In the genomic region with DNA sequence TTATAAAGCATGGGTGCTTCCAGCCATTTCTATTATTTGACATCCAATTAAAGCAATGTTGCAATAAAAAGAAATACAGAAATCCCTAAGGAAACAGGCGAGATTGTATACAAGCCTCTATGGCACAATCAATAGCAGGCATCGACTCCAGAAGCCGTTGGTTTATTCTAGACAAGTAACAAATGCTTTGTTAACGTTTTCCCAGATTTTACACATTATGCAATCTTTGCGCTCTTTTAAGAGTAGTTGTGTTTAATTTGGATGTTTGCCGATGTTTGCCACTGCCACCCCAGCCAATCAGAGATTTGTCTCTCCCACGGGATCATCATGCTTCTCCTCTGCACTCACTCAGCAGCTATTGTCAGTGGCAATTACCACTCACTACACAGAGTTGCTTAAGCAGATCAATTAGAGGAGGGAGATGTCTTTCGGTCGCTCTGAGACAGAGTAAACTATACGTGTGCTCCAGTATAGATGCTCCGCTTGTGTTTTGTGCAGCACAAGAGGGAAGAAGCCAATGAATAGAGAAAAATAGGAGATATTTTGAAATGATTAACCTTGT, we compare ENCODE assay signal across 16 mouse cellular contexts.
DNase-seq lines count a peak whose midpoint lies in the region; ATAC-seq and TF ChIP-seq lines count a peak whose summit lies in the region.
"Had no signal": no experiment of that assay in that cellular context is flagged by ENCODE, and none has a peak within 500 bp of the region (broad histone marks: within the 10 kb centered on the region; RNA-seq: fewer than 3 reads in every experiment).

No protein-coding gene starts in this region.

- TF ChIP-seq CTCF in hindbrain, postnatal 0 days (IDR thresholded peaks at IDR 0.05; ENCODE audit: low read depth) = no peak

- no peaks in the 10 kb centered on the region for H3K27me3 ChIP-seq in hindbrain, embryonic 13.5 days
- no peaks in the 10 kb centered on the region for H3K27me3 ChIP-seq in hindbrain, embryonic 12.5 days
- H3K27me3 ChIP-seq in midbrain, embryonic 14.5 days (ENCODE audit: control insufficient read depth, insufficient read depth, low read length) = no peaks in the 10 kb centered on the region
- H3K27me3 ChIP-seq in midbrain, embryonic 10.5 days (ENCODE audit: low read depth, poor library complexity, severe bottlenecking) = no peaks in the 10 kb centered on the region
- H3K27me3 ChIP-seq in hindbrain, postnatal 0 days (ENCODE audit: insufficient read depth, low read length) = no peaks in the 10 kb centered on the region
- no peaks in the 10 kb centered on the region for H3K27me3 ChIP-seq in heart, embryonic 10.5 days (ENCODE audit: insufficient read depth, poor library complexity, severe bottlenecking)
- H3K27me3 ChIP-seq: heart, embryonic 13.5 days; lung, embryonic 15.5 days had no signal

- 68% methylated on average over 11 of the region's 11 CpGs for WGBS in hindbrain, embryonic 13.5 days
- WGBS in hindbrain, embryonic 12.5 days = 75% methylated on average over 11 of the region's 11 CpGs
- WGBS in midbrain, embryonic 14.5 days = 69% methylated on average over 11 of the region's 11 CpGs
- WGBS in midbrain, embryonic 10.5 days = 85% methylated on average over 11 of the region's 11 CpGs
- 71% methylated on average over 11 of the region's 11 CpGs for WGBS in hindbrain, postnatal 0 days
- WGBS in heart, embryonic 10.5 days = 80% methylated on average over 11 of the region's 11 CpGs

- H3K27ac ChIP-seq in hindbrain, embryonic 13.5 days = no peak overlapping the region
- no peak overlapping the region for H3K27ac ChIP-seq in hindbrain, embryonic 12.5 days
- H3K27ac ChIP-seq in midbrain, embryonic 14.5 days (replicated peaks; ENCODE audit: low read depth, low read length) = no peak overlapping the region
- H3K27ac ChIP-seq in midbrain, embryonic 10.5 days (replicated peaks) = no peak overlapping the region
- no peak overlapping the region for H3K27ac ChIP-seq in hindbrain, postnatal 0 days
- no peak overlapping the region for H3K27ac ChIP-seq in heart, embryonic 10.5 days
- H3K27ac ChIP-seq: heart, embryonic 13.5 days; lung, embryonic 15.5 days had no signal

- no peaks in the 10 kb centered on the region for H3K36me3 ChIP-seq in hindbrain, embryonic 13.5 days
- H3K36me3 ChIP-seq in hindbrain, embryonic 12.5 days = no peaks in the 10 kb centered on the region
- H3K36me3 ChIP-seq in midbrain, embryonic 14.5 days (ENCODE audit: control insufficient read depth, insufficient read depth, low read length) = no peaks in the 10 kb centered on the region
- no peaks in the 10 kb centered on the region for H3K36me3 ChIP-seq in midbrain, embryonic 10.5 days
- H3K36me3 ChIP-seq in hindbrain, postnatal 0 days (ENCODE audit: insufficient read depth, low read length) = no peaks in the 10 kb centered on the region
- H3K36me3 ChIP-seq in heart, embryonic 10.5 days = no peaks in the 10 kb centered on the region
- H3K36me3 ChIP-seq: heart, embryonic 13.5 days; lung, embryonic 15.5 days had no signal

- ATAC-seq in hindbrain, embryonic 13.5 days (ENCODE audit: low FRiP score) = no peak
- ATAC-seq in hindbrain, embryonic 12.5 days (ENCODE audit: low FRiP score) = no peak
- ATAC-seq in midbrain, embryonic 14.5 days (ENCODE audit: low FRiP score, low TSS enrichment) = no peak
- ATAC-seq in hindbrain, postnatal 0 days = no peak
- ATAC-seq: CD4-positive, CD25-positive, alpha-beta regulatory T cell, adult 4 months had no signal

- H3K9ac ChIP-seq in hindbrain, embryonic 13.5 days = no peak overlapping the region
- H3K9ac ChIP-seq in hindbrain, embryonic 12.5 days = no peak overlapping the region
- H3K9ac ChIP-seq in midbrain, embryonic 14.5 days (replicated peaks; ENCODE audit: low read length) = no peak overlapping the region
- no peak overlapping the region for H3K9ac ChIP-seq in hindbrain, postnatal 0 days (replicated peaks; ENCODE audit: low read length)
- H3K9ac ChIP-seq: heart, embryonic 13.5 days; lung, embryonic 15.5 days had no signal

- peak; percentile 30 for DNase-seq in midbrain, embryonic 14.5 days
- DNase-seq in midbrain, embryonic 10.5 days (ENCODE audit: low spot score) = no peak
- DNase-seq in hindbrain, postnatal 0 days (ENCODE audit: low spot score) = peak; percentile 5
- peak; percentile 46 for DNase-seq in retina, postnatal 1 day
- DNase-seq in heart, embryonic 10.5 days (ENCODE audit: low spot score) = no peak
- DNase-seq: adrenal gland, postnatal 14 days; cerebellum, postnatal 10 days; embryo, embryonic 11 days; heart, postnatal 4 days; kidney, adult 18-20 months; kidney, postnatal 14 days had no signal

- H3K4me3 ChIP-seq in hindbrain, embryonic 13.5 days = no peak overlapping the region
- no peak overlapping the region for H3K4me3 ChIP-seq in hindbrain, embryonic 12.5 days
- H3K4me3 ChIP-seq in midbrain, embryonic 14.5 days (replicated peaks; ENCODE audit: low read depth, low read length) = no peak overlapping the region
- H3K4me3 ChIP-seq in midbrain, embryonic 10.5 days = no peak overlapping the region
- H3K4me3 ChIP-seq in hindbrain, postnatal 0 days (ENCODE audit: low read length) = no peak overlapping the region
- no peak overlapping the region for H3K4me3 ChIP-seq in heart, embryonic 10.5 days
- H3K4me3 ChIP-seq: heart, embryonic 13.5 days; lung, embryonic 15.5 days had no signal

- no peaks in the 10 kb centered on the region for H3K9me3 ChIP-seq in hindbrain, embryonic 13.5 days
- no peaks in the 10 kb centered on the region for H3K9me3 ChIP-seq in hindbrain, embryonic 12.5 days (replicated peaks)
- H3K9me3 ChIP-seq in midbrain, embryonic 14.5 days (ENCODE audit: control insufficient read depth, low read length) = no peaks in the 10 kb centered on the region
- H3K9me3 ChIP-seq in midbrain, embryonic 10.5 days (replicated peaks) = no peaks in the 10 kb centered on the region
- no peaks in the 10 kb centered on the region for H3K9me3 ChIP-seq in hindbrain, postnatal 0 days (ENCODE audit: low read length)
- H3K9me3 ChIP-seq in heart, embryonic 10.5 days = no peaks in the 10 kb centered on the region
- H3K9me3 ChIP-seq: heart, embryonic 13.5 days; lung, embryonic 15.5 days had no signal

- H3K4me1 ChIP-seq in hindbrain, embryonic 13.5 days (replicated peaks) = no peaks in the 10 kb centered on the region; the same call in 1 of the 2 replicates
- no peaks in the 10 kb centered on the region for H3K4me1 ChIP-seq in hindbrain, embryonic 12.5 days
- no peaks in the 10 kb centered on the region for H3K4me1 ChIP-seq in midbrain, embryonic 14.5 days (ENCODE audit: control insufficient read depth, insufficient read depth, low read length)
- H3K4me1 ChIP-seq in midbrain, embryonic 10.5 days = no peaks in the 10 kb centered on the region
- no peaks in the 10 kb centered on the region for H3K4me1 ChIP-seq in hindbrain, postnatal 0 days (ENCODE audit: insufficient read depth, low read length)
- H3K4me1 ChIP-seq in heart, embryonic 10.5 days = no peaks in the 10 kb centered on the region
- H3K4me1 ChIP-seq: heart, embryonic 13.5 days; lung, embryonic 15.5 days had no signal

- peak overlapping the region; percentile 15; the same call in 1 of the 2 replicates for H3K4me2 ChIP-seq in hindbrain, embryonic 13.5 days
- H3K4me2 ChIP-seq in hindbrain, embryonic 12.5 days (replicated peaks) = no peak overlapping the region
- no peak overlapping the region for H3K4me2 ChIP-seq in midbrain, embryonic 14.5 days (ENCODE audit: low read length)
- peak overlapping the region; percentile 26 for H3K4me2 ChIP-seq in hindbrain, postnatal 0 days (ENCODE audit: low read depth, low read length)
- H3K4me2 ChIP-seq: heart, embryonic 13.5 days; lung, embryonic 15.5 days had no signal

Comparison
In these comparisons a context has a peak if more than half of its experiments do, and no peak if none do; other contexts are left out.
1. H3K4me2 ChIP-seq: peak in hindbrain, embryonic 13.5 days (single experiment) and hindbrain, postnatal 0 days (single experiment); none in hindbrain, embryonic 12.5 days (single experiment) and midbrain, embryonic 14.5 days (single experiment).
2. DNase-seq: peak in midbrain, embryonic 14.5 days (single experiment), hindbrain, postnatal 0 days (single experiment) and retina, postnatal 1 day (single experiment); none in midbrain, embryonic 10.5 days (single experiment) and heart, embryonic 10.5 days (single experiment).